Mouse (Mus musculus) hindbrain, embryonic 15.5 days (tissue): ENCODE data around the gene Egfl7. TPM values are rescaled to one million over a fixed set of nuclear protein-coding genes. Genes with fewer than 3 reads are reported as not detected.

Source experiments
- ATAC-seq: fragments of 200-750 bp; cut with Nextera tagmentation; 2 replicates; pipeline ENCODE4 v1.8.0; 2017; ENCODE audit warnings: low read depth, moderate number of reproducible peaks, moderate TSS enrichment; ENCODE audit not compliant: low FRiP score
- H3K27ac ChIP-seq: fragments of 300-500 bp; sonication (generic); replicated peaks from 2 replicates; pipeline ENCODE4 v1.5.1; 2015; ENCODE audit warnings: mild to moderate bottlenecking, inconsistent platforms
- H3K27me3 ChIP-seq: fragments of 300-500 bp; sonication (generic); 2 replicates; pipeline ENCODE4 v1.6.1; 2015; ENCODE audit warnings: control low read depth, inconsistent platforms
- H3K36me3 ChIP-seq: fragments of 300-500 bp; sonication (generic); 2 replicates; pipeline ENCODE4 v1.6.1; 2015; ENCODE audit warnings: control low read depth, inconsistent platforms
- H3K4me1 ChIP-seq: fragments of 300-500 bp; sonication (generic); replicated peaks from 2 replicates; pipeline ENCODE4 v1.6.1; 2015; ENCODE audit warnings: control low read depth, inconsistent platforms
- H3K4me2 ChIP-seq: fragments of 300-500 bp; sonication (generic); 2 replicates; pipeline ENCODE4 v1.6.1; 2015; ENCODE audit warnings: moderate library complexity, mild to moderate bottlenecking, inconsistent platforms
- H3K4me3 ChIP-seq: fragments of 300-500 bp; sonication (generic); 2 replicates; pipeline ENCODE4 v1.5.1; 2015; ENCODE audit warnings: mild to moderate bottlenecking, inconsistent platforms
- H3K9ac ChIP-seq: fragments of 300-500 bp; sonication (generic); 2 replicates; pipeline ENCODE4 v1.6.1; 2015; ENCODE audit warnings: inconsistent platforms
- H3K9me3 ChIP-seq: fragments of 300-500 bp; sonication (generic); 2 replicates; pipeline ENCODE4 v1.6.1; 2016; ENCODE audit warnings: control low read depth, inconsistent platforms
- WGBS: fragments of 180-500 bp; shearing (Covaris S2); methylation state at CpG from one replicate; pipeline ENCODE4 v1.1.7; 2015; 5-methylcytosine and 5-hydroxymethylcytosine counted together
- polyA plus RNA-seq: library from polyadenylated mRNA; unstranded; fragments of >200 nt; fragmentation: Nextera tagmentation; extraction: Ambion mirVana; gene quantifications from 2 replicates; pipeline ENCODE4 v1.2.1, GENCODE M21; 2015

Egfl7 gene
- polyA plus RNA-seq, 1 experiment from 2014 or later = 70.7 TPM

DNA sequence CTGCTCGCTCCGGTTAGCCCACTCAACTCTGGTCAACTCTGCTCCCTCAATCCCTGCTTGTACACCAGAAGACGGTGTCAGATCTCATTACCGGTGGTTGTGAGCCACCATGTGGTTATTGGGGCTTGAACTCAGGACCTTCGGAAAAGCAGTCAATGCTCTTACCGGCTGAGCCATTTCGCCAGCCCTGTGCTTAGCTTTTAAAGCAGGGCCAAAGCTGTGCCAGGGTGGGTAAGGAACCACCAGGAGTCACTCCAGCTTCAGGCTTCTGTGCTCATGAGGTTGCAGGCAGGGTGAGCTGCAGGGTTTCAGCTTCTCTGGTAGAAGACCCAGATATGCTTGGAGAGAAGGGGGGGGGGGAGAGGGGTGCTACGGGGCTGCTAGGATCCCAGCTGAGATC lies 25.5 kb downstream of the Egfl7 start:
- H3K27me3 ChIP-seq = peaks cover 24% of the 10 kb centered on the region
- no peak overlapping the region for H3K27ac ChIP-seq
- peaks cover 18% of the 10 kb centered on the region for H3K4me1 ChIP-seq
- ATAC-seq = no peak
- no peak overlapping the region for H3K9ac ChIP-seq
- H3K4me2 ChIP-seq = no peak overlapping the region
- H3K4me3 ChIP-seq = no peak overlapping the region
- H3K9me3 ChIP-seq = no peaks in the 10 kb centered on the region
- H3K36me3 ChIP-seq = no peaks in the 10 kb centered on the region
- WGBS = 84% methylated on average over 8 of the region's 8 CpGs

DNA sequence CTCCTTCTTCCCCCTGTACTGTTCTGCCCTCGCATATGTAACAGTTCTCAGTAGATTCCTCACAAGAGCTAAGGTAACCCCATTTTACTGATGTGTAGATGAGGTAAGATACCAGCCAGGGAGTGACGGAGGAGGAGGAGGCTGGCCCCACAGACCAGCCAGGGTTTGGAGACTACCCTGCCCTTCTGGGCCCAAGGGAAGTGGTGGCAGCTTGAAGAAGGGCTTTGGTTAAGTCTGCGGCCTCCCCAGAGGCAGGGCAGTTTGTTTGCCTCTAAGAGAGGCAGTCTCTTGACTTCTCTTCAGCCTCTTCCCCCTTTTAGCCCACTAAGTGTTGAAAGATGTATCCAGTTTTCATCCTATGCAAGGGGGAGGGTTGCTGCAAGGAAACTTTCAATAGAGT lies 26.8 kb downstream of the Egfl7 start:
- Histone ChIP-seq H3K27me3 (peaks cover 24% of the 10 kb centered on the region), H3K9ac (no peak overlapping the region), H3K36me3 (no peaks in the 10 kb centered on the region), H3K9me3 (no peaks in the 10 kb centered on the region), H3K4me1 (peaks cover 18% of the 10 kb centered on the region), H3K4me2 (no peak overlapping the region), H3K4me3 (no peak overlapping the region), H3K27ac (no peak overlapping the region)
- ATAC-seq = no peak
- WGBS = 74% methylated on average over 3 of the region's 3 CpGs

DNA sequence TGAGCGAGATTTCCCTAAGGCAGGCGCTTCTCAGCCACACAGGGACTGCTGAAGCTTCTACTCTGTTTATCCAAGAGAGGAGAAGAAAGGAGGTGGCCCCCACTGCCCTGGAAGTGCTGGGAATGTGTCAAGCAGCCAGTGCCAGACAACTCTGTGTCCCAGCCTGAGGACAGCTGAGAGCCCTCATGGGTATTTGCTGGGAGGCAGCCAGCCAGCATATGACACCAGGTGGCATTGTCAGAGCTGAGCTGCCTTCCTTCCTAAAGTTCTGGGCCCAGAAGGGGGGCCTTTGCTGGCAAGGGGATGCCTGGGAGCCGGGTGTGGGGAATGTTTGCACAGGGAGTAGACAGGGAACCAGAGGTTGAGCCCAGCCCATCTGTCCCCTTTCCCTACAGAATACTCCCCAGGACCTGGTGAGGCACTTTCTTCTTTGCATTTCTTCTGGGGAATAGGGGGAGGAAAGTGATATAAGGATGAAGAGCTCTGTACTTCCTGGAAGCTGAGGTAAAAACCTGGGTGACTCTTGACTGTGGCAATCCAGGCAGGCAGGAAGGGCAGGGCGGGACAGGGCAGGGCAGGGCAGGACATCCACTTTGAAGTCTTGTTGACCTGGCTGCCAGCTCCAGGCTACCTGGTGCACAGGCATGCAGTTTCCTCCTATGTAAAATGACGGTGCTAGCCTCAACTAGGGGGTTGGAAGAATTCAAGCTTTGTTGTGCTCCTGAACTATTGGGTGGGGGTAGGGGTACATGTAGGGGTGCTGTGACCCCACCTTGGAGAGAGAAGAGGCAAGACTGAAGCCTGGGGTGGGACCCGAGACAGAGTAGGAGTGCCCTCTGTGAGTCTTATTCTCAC lies 27.5 kb downstream of the Egfl7 start:
- Histone ChIP-seq H3K9ac (no peak overlapping the region), H3K4me3 (no peak overlapping the region), H3K4me1 (peaks cover 18% of the 10 kb centered on the region), H3K9me3 (no peaks in the 10 kb centered on the region), H3K36me3 (no peaks in the 10 kb centered on the region), H3K4me2 (no peak overlapping the region), H3K27me3 (peaks cover 24% of the 10 kb centered on the region), H3K27ac (no peak overlapping the region)
- ATAC-seq = no peak
- 58% methylated on average over 6 of the region's 6 CpGs for WGBS

DNA sequence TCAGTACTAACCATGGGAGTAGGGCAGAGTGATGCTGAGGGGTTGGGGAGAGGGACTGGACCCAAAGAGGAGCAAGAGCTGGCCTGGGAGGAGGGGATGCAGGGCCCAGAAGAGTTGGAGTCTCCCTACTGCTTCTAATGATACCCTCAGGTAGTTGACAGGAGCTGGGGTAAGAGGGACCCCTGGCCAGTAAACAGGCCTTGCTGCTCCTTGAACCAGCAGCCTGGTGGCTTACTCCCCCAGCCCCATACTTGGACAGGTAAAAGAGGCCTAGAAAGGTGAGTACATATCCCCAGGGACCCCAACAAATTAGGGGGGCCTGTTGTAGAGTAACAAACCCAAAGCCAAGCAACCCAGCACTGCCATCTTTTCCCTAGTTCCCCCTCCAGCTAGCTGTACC lies 29.0 kb downstream of the Egfl7 start:
- Histone ChIP-seq H3K36me3 (no peaks in the 10 kb centered on the region), H3K27me3 (peaks cover 12% of the 10 kb centered on the region), H3K4me3 (no peak overlapping the region), H3K9me3 (no peaks in the 10 kb centered on the region), H3K9ac (no peak overlapping the region), H3K4me1 (peaks cover 12% of the 10 kb centered on the region), H3K4me2 (no peak overlapping the region), H3K27ac (no peak overlapping the region)
- ATAC-seq = no peak

DNA sequence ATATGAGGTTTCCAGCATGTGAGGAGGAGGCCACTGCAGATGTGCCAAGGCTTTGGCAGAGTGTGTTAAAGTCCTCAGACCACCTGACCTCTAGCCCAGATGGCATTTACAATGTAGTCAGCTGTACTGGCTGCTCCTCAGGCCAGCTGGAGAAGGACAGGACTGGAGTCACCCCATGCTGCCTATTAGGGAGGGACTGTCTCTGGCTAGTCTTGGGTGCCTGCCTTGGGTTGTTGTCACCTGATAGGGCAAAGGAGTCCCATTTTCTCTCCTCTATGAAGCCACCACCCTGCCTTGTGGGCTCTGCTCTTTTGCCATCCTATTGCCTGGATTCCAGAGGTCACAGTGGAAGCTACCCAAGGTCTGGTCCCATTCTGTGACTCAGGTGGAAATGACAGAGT lies 29.4 kb downstream of the Egfl7 start:
- Histone ChIP-seq H3K9ac (no peak overlapping the region), H3K4me1 (peaks cover 8% of the 10 kb centered on the region), H3K4me2 (no peak overlapping the region), H3K9me3 (no peaks in the 10 kb centered on the region), H3K27ac (no peak overlapping the region), H3K36me3 (no peaks in the 10 kb centered on the region), H3K27me3 (peaks cover 9% of the 10 kb centered on the region), H3K4me3 (no peak overlapping the region)
- ATAC-seq = no peak

DNA sequence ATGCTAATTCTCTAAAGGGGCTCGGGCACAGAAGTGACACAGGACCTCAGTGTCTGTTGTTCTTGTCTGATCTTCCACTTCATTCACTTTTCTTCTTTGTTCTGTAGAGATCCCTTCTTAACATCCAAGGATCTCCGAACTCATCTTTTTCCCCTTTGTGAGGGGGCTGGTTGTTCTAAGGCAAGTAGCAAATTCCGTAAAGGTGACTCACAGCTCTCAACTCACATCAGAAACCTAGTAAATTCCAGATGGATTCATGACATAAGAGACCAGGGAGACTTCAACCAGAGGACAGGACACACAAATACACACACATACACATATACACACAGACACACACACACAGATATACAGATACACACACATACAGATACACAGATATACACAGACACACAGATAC lies 30.7 kb downstream of the Egfl7 start:
- H3K27me3 ChIP-seq = no peaks in the 10 kb centered on the region
- no peak overlapping the region for H3K4me2 ChIP-seq
- 76% methylated on average over 3 of the region's 3 CpGs for WGBS
- peaks cover 5% of the 10 kb centered on the region; the same call in 1 of the 2 replicates for H3K4me1 ChIP-seq
- no peak overlapping the region for H3K27ac ChIP-seq
- no peak overlapping the region for H3K9ac ChIP-seq
- no peaks in the 10 kb centered on the region for H3K36me3 ChIP-seq
- no peak for ATAC-seq
- no peaks in the 10 kb centered on the region for H3K9me3 ChIP-seq
- no peak overlapping the region for H3K4me3 ChIP-seq

DNA sequence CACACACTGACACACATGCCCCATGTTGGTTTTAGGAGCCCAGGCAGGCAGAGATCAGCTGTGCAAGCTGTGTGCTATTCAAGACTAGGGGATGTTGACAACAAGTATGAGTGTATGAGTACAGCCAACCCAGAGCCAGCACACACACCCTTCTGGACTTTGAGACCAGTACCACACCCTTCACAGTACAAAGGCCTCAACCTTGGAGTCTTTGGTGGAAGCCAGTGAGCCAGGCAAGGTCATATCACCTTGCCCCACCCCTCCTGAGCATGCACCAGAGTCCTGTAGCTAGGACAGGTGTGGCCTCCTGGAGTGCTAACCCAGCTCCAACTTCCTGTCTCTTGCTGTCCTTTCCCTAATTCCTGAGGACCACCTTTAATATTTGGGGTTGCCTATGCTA lies 31.2 kb downstream of the Egfl7 start:
- H3K27me3 ChIP-seq = no peaks in the 10 kb centered on the region
- no peak overlapping the region for H3K4me2 ChIP-seq
- no peaks in the 10 kb centered on the region for H3K36me3 ChIP-seq
- H3K4me1 ChIP-seq = peaks cover 5% of the 10 kb centered on the region; the same call in 1 of the 2 replicates
- no peak overlapping the region for H3K27ac ChIP-seq
- H3K4me3 ChIP-seq = no peak overlapping the region
- no peaks in the 10 kb centered on the region for H3K9me3 ChIP-seq
- H3K9ac ChIP-seq = no peak overlapping the region
- ATAC-seq = no peak

DNA sequence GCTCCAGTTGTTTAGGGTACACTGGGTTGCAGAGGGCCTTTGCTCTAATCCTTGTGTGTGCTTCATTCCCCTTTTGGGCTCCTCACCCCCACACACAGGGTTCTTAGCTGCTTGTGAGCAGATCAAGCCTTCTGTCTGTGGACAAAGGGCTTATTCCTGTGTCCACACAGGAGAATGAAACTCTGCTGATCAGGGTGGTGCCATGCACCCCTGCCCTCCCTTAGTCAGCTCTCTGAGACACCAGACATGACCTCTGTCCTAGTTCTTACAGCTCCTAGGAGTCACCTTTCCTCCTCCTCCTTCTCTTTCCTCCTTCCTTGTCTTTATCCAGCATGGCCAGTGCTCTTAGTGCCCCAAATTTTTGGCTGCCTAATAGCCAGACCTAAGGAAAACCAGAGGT lies 32.1 kb downstream of the Egfl7 start:
- no peak overlapping the region for H3K4me2 ChIP-seq
- peaks cover 5% of the 10 kb centered on the region; the same call in 1 of the 2 replicates for H3K4me1 ChIP-seq
- no peak overlapping the region for H3K9ac ChIP-seq
- no peak overlapping the region for H3K27ac ChIP-seq
- no peak overlapping the region for H3K4me3 ChIP-seq
- H3K27me3 ChIP-seq = no peaks in the 10 kb centered on the region
- ATAC-seq = no peak
- H3K9me3 ChIP-seq = no peaks in the 10 kb centered on the region
- H3K36me3 ChIP-seq = no peaks in the 10 kb centered on the region

DNA sequence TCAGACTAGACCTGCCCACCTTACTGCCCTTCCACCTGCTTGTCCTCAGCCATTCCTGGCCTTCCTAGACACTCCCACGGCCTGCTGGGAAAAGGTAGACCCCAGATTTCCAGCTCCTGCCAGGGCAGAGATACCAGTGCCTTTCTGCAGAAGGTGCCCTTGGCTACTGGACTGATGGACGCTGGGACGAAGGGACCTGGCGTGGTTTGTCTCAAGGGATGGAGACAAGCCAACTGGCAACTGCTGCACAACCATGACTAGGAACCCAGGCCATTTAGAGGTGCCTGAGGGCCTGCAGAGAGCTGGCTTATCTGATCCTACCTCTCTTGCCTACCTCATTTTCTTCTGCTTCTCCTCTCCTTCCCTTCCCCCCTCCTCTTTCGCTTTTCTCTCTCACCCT lies 35.1 kb downstream of the Egfl7 start:
- Histone ChIP-seq H3K4me1 (no peaks in the 10 kb centered on the region), H3K4me3 (no peak overlapping the region), H3K9me3 (no peaks in the 10 kb centered on the region), H3K27ac (no peak overlapping the region), H3K36me3 (no peaks in the 10 kb centered on the region), H3K9ac (no peak overlapping the region), H3K4me2 (no peak overlapping the region), H3K27me3 (no peaks in the 10 kb centered on the region)
- no peak for ATAC-seq
- 82% methylated on average over 5 of the region's 5 CpGs for whole genome bisulfite sequencing

DNA sequence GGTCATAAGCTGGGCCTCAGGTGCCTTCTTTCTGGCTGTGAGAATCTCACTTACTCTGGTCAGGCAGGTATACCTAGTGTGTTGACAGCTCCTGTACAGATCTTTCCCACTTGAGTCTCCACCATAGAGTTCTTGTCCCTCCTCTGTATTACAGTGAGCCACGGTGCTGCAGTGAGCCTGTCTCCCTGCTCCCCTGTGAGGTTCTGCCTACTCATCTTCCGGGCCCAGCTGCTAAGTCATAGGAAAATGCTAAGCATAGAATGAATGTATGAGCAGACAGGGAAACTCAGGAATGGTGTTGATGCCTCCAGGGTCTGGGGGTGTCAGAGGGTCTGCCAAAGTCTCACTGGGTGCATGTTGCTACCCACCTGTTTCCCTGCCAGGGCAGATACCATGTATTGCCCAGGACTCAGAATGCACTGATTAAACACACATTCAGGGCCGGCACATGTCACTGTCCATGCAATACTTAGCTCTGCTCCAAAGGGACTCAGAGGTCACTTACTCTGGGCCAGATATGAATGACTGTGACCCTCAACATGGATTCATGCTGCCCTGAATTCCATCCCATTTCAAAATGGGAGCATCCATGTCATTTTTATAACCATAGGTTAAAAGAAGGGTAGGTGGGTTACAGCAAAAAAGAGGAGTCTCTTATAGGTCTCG lies 35.8 kb downstream of the Egfl7 start:
- Histone ChIP-seq H3K4me1 (no peaks in the 10 kb centered on the region), H3K9me3 (no peaks in the 10 kb centered on the region), H3K4me3 (no peak overlapping the region), H3K27me3 (no peaks in the 10 kb centered on the region), H3K36me3 (no peaks in the 10 kb centered on the region), H3K4me2 (no peak overlapping the region), H3K9ac (no peak overlapping the region), H3K27ac (no peak overlapping the region)
- no peak for ATAC-seq
- WGBS = 84% methylated on average over 4 of the region's 4 CpGs

DNA sequence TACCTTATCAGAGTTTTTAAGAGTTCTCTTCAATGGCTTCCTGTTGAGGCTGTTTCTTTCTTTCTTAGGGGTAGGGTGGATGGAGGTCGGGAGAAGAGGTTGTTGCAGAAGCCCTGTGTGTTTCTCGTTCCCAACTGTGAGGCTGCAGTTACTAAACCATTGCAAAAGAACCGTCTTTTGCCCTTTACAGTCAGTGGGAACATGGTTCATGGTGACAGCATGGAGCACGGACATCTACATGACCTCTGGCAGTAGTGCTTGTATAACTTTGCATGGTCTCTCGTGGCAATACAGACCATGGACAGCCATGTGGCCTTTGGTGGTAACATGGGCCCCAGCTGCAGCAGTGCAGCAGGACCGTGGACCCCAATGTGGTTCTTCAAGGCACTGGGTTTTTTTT lies 37.5 kb downstream of the Egfl7 start:
- H3K36me3 ChIP-seq = no peaks in the 10 kb centered on the region
- H3K9ac ChIP-seq = no peak overlapping the region
- no peak overlapping the region for H3K4me2 ChIP-seq
- no peaks in the 10 kb centered on the region for H3K9me3 ChIP-seq
- H3K27ac ChIP-seq = no peak overlapping the region
- no peaks in the 10 kb centered on the region for H3K27me3 ChIP-seq
- no peak for ATAC-seq
- no peaks in the 10 kb centered on the region for H3K4me1 ChIP-seq
- 81% methylated on average over 6 of the region's 6 CpGs for WGBS
- H3K4me3 ChIP-seq = no peak overlapping the region

DNA sequence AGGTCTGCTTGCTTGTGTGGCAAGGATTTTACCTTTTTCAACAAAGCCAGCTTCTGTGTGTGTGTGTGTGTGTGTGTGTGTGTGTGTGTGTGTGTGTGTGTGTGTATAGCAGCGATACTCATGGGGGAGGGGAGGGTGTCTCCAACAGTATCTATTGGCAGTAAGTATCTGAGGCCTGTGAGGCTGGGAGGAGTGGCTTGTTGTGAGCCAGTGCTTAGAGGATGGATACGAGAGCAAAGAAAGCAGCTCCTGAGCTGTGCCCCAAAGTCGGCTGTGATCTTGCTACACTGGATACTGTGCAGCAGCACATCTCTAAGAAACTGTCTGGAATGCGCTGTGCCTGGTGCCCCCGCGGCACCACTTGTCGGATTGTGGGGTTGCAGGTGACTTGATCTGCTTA lies 38.1 kb downstream of the Egfl7 start:
- Histone ChIP-seq H3K4me2 (no peak overlapping the region), H3K4me3 (no peak overlapping the region), H3K36me3 (no peaks in the 10 kb centered on the region), H3K27ac (no peak overlapping the region), H3K27me3 (no peaks in the 10 kb centered on the region), H3K9me3 (no peaks in the 10 kb centered on the region), H3K4me1 (no peaks in the 10 kb centered on the region), H3K9ac (no peak overlapping the region)
- ATAC-seq = no peak
- 57% methylated on average over 7 of the region's 7 CpGs for WGBS

DNA sequence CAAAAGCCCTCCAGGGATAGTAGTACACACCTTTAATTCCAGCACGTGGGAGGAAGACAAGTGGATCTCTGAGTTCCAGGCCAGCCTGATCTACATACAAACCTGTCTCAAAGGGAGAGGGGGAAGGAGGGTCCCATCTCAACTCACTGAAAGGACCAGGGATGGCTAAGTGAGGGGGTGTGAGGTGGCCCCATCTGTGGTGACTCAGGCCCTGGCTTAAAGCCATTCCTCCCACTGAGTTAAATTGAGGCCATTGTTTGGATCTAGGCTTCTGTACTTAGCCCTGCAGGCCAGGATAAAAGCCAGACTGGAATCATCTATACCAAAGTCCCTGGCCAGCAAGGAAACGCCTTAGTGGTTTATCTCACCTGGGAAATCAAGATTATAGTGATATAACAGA lies 41.4 kb downstream of the Egfl7 start:
- no peak for ATAC-seq
- WGBS = 42% methylated on average over 2 of the region's 2 CpGs

More for the DNA sequence above, 41.4 kb downstream of the Egfl7 start:
- Histone ChIP-seq H3K36me3 (no peaks in the 10 kb centered on the region), H3K27me3 (no peaks in the 10 kb centered on the region), H3K9me3 (no peaks in the 10 kb centered on the region), H3K4me1 (no peaks in the 10 kb centered on the region), H3K4me2 (no peak overlapping the region), H3K4me3 (no peak overlapping the region), H3K27ac (no peak overlapping the region), H3K9ac (no peak overlapping the region)
